Mouse (Mus musculus): ENCODE data around the gene Akap5. TPM values are rescaled to one million over a fixed set of nuclear protein-coding genes. Genes with fewer than 3 reads are reported as not detected.

Gene Akap5
- under 1 TPM; 0.28 to 0.30 TPM for total RNA-seq (2021)
- long read RNA-seq, experiment 1, full-length matches to known transcripts, result 1 of 1 reads
- long read RNA-seq, experiment 1, partial matches to known transcripts, result 0 of 1 reads
- long read RNA-seq, experiment 1, other reads (novel, unspliced or antisense), result 0 of 1 reads
- long read RNA-seq, experiment 2, result 0 reads

GRCm38 (mm10) chr12:76324679-76325431 is at the start of gene Akap5:
Gene Akap5, plus strand, starts transcription at chr12:76324891.
- peak; percentile 15 for DNase-seq (ENCODE audit: low spot score)

GRCm38 (mm10) chr12:76278209-76278608 is 46.5 kb upstream of the Akap5 start:
- DNase-seq (ENCODE audit: low spot score), result no peak

GRCm38 (mm10) chr12:76280556-76280955 is 44.1 kb upstream of the Akap5 start:
- DNase-seq (ENCODE audit: low spot score), result no peak

- no peak for DNase-seq (ENCODE audit: low spot score)
Measured at GRCm38 (mm10) chr12:76281111-76281660, 43.5 kb upstream of the Akap5 start.

- no peak for DNase-seq (ENCODE audit: low spot score)
Measured at GRCm38 (mm10) chr12:76282132-76282531, 42.6 kb upstream of the Akap5 start.

- no peak for DNase-seq (ENCODE audit: low spot score)
Measured at GRCm38 (mm10) chr12:76282532-76283173, 42.0 kb upstream of the Akap5 start.

GRCm38 (mm10) chr12:76285418-76285817 is 39.3 kb upstream of the Akap5 start:
- DNase-seq (ENCODE audit: low spot score), result no peak

- no peak for DNase-seq (ENCODE audit: low spot score)
Measured at GRCm38 (mm10) chr12:76287986-76288385, 36.7 kb upstream of the Akap5 start.

- no peak for DNase-seq (ENCODE audit: low spot score)
Measured at GRCm38 (mm10) chr12:76288494-76288893, 36.2 kb upstream of the Akap5 start.

- DNase-seq (ENCODE audit: low spot score), result no peak
Measured at GRCm38 (mm10) chr12:76289428-76289827, 35.3 kb upstream of the Akap5 start.

- DNase-seq (ENCODE audit: low spot score), result no peak
Measured at GRCm38 (mm10) chr12:76290271-76290670, 34.4 kb upstream of the Akap5 start.

- DNase-seq (ENCODE audit: low spot score), result peak; percentile 42
Measured at GRCm38 (mm10) chr12:76293192-76293591, 31.5 kb upstream of the Akap5 start.

- no peak for DNase-seq (ENCODE audit: low spot score)
Measured at GRCm38 (mm10) chr12:76297830-76298229, 26.9 kb upstream of the Akap5 start.

- no peak for DNase-seq (ENCODE audit: low spot score)
Measured at GRCm38 (mm10) chr12:76299361-76299906, 25.3 kb upstream of the Akap5 start.

- DNase-seq (ENCODE audit: low spot score), result no peak
Measured at GRCm38 (mm10) chr12:76300367-76300766, 24.3 kb upstream of the Akap5 start.

- no peak for DNase-seq (ENCODE audit: low spot score)
Measured at GRCm38 (mm10) chr12:76303474-76303873, 21.2 kb upstream of the Akap5 start.

GRCm38 (mm10) chr12:76304199-76304598 is 20.5 kb upstream of the Akap5 start:
- no peak for DNase-seq (ENCODE audit: low spot score)

- DNase-seq (ENCODE audit: low spot score), result no peak
Measured at GRCm38 (mm10) chr12:76305107-76305506, 19.6 kb upstream of the Akap5 start.

GRCm38 (mm10) chr12:76306852-76307561 is 17.7 kb upstream of the Akap5 start:
- DNase-seq (ENCODE audit: low spot score), result no peak

GRCm38 (mm10) chr12:76307964-76308363 is 16.7 kb upstream of the Akap5 start:
- no peak for DNase-seq (ENCODE audit: low spot score)

- DNase-seq (ENCODE audit: low spot score), result no peak
Measured at GRCm38 (mm10) chr12:76308436-76308835, 16.3 kb upstream of the Akap5 start.
